Mouse (Mus musculus) mouse trophoblast stem cell (cell line): ENCODE measurements around the gene Arhgap15.

ENCODE experiments used
- in situ Hi-C, 2 experiments: fragments of 300-500 bp; cut with MseI, MboI; formaldehyde crosslinking; loops; 2 replicates in 1 of 2; 3 replicates in 1 of 2; pipeline ENCODE4 v1.15.1; 2025

Gene Arhgap15

GRCm38 (mm10) chr2:44349101-44349500, 600.5 kb downstream of the Arhgap15 start:
- in situ Hi-C loops: no loop called here

- in situ Hi-C loops: no loop called here
Measured at GRCm38 (mm10) chr2:44352885-44353284, 604.3 kb downstream of the Arhgap15 start.

GRCm38 (mm10) chr2:44353594-44353993, 605.0 kb downstream of the Arhgap15 start:
- in situ Hi-C loops: no loop called here

- in situ Hi-C loops: no loop called here
Measured at GRCm38 (mm10) chr2:44354786-44355185, 606.2 kb downstream of the Arhgap15 start.

- in situ Hi-C loops: no loop called here
Measured at GRCm38 (mm10) chr2:44355316-44355715, 606.7 kb downstream of the Arhgap15 start.

GRCm38 (mm10) chr2:44356248-44356886, 607.7 kb downstream of the Arhgap15 start:
- in situ Hi-C loops: no loop called here

- in situ Hi-C loops: no loop called here
Measured at GRCm38 (mm10) chr2:44356887-44357251, 608.2 kb downstream of the Arhgap15 start.

GRCm38 (mm10) chr2:44380225-44380624, 631.6 kb downstream of the Arhgap15 start:
- in situ Hi-C loops: no loop called here

GRCm38 (mm10) chr2:44384541-44384940, 635.9 kb downstream of the Arhgap15 start:
- in situ Hi-C loops: no loop called here

GRCm38 (mm10) chr2:44389556-44389955, 640.9 kb downstream of the Arhgap15 start:
- in situ Hi-C loops: no loop called here

- in situ Hi-C loops: no loop called here
Measured at GRCm38 (mm10) chr2:44393789-44394188, 645.2 kb downstream of the Arhgap15 start.

GRCm38 (mm10) chr2:44394956-44395501, 646.4 kb downstream of the Arhgap15 start:
- in situ Hi-C loops: no loop called here

- in situ Hi-C loops: no loop called here
Measured at GRCm38 (mm10) chr2:44395577-44395976, 647.0 kb downstream of the Arhgap15 start.

- in situ Hi-C loops: no loop called here
Measured at GRCm38 (mm10) chr2:44397209-44397608, 648.6 kb downstream of the Arhgap15 start.

- in situ Hi-C loops: no loop called here
Measured at GRCm38 (mm10) chr2:44397735-44398337, 649.2 kb downstream of the Arhgap15 start.

- in situ Hi-C loops: no loop called here
Measured at GRCm38 (mm10) chr2:44399191-44399926, 650.7 kb downstream of the Arhgap15 start.

GRCm38 (mm10) chr2:44401704-44402422, 653.2 kb downstream of the Arhgap15 start:
- in situ Hi-C loops: no loop called here

- in situ Hi-C loops: no loop called here
Measured at GRCm38 (mm10) chr2:44411660-44412059, 663.0 kb downstream of the Arhgap15 start.

- in situ Hi-C loops: no loop called here
Measured at GRCm38 (mm10) chr2:44416331-44416730, 667.7 kb downstream of the Arhgap15 start.

- in situ Hi-C loops: no loop called here
Measured at GRCm38 (mm10) chr2:44419547-44420225, 671.1 kb downstream of the Arhgap15 start.

- in situ Hi-C loops: no loop called here
Measured at GRCm38 (mm10) chr2:44430521-44430920, 681.9 kb downstream of the Arhgap15 start.
